8 mouse cellular contexts compared by ENCODE assay signal in the genomic region with DNA sequence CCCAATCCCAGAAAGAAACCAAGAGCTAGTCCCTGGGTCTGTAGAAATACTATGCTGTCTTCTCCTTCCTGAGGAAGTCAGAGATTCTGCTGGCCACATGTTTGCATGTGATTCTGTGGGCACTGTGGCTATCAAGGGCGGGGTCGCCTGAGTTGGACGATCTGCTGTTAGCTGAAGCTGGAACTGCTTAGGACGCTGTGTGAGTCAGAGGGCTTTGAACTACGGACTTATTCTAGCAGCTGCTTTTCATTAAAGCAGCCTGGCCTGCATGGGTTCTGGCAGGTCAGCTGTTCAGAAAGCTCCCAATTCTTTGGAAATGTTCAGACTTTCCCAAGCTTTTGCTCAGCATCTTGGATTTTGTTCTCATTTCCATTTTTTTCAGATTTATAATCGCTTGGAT. TPM values are rescaled to one million over a fixed set of nuclear protein-coding genes. Genes with fewer than 3 reads are reported as not detected.
DNase-seq lines count a peak whose midpoint lies in the region; ATAC-seq and TF ChIP-seq lines count a peak whose summit lies in the region.

No protein-coding gene starts in this region.

- H3K27ac ChIP-seq in stomach, postnatal 0 days (replicated peaks) = no peak overlapping the region; the same call in 1 of the 2 replicates
- no peak overlapping the region for H3K27ac ChIP-seq in midbrain, embryonic 15.5 days

- no peaks in the 10 kb centered on the region for H3K36me3 ChIP-seq in stomach, postnatal 0 days (ENCODE audit: control insufficient read depth, insufficient read depth, low read length)
- H3K36me3 ChIP-seq in midbrain, embryonic 15.5 days (replicated peaks) = no peaks in the 10 kb centered on the region

- H3K4me2 ChIP-seq in stomach, postnatal 0 days (replicated peaks; ENCODE audit: low read depth) = no peak overlapping the region
- H3K4me2 ChIP-seq in midbrain, embryonic 15.5 days = no peak overlapping the region

- WGBS in stomach, postnatal 0 days = 39% methylated on average over 6 of the region's 6 CpGs
- WGBS in midbrain, embryonic 15.5 days = 81% methylated on average over 6 of the region's 6 CpGs

- H3K4me3 ChIP-seq in stomach, postnatal 0 days (ENCODE audit: low read depth, low read length) = no peak overlapping the region
- H3K4me3 ChIP-seq in midbrain, embryonic 15.5 days = no peak overlapping the region

- TF ChIP-seq EP300 in stomach, postnatal 0 days (optimal IDR thresholded peaks at IDR 0.05) = no peak

- no peaks in the 10 kb centered on the region for H3K9me3 ChIP-seq in stomach, postnatal 0 days (ENCODE audit: control insufficient read depth, low read length)
- no peaks in the 10 kb centered on the region for H3K9me3 ChIP-seq in midbrain, embryonic 15.5 days

- DNase-seq in testis, postnatal 14 days (ENCODE audit: low spot score) = peak; percentile 20
- DNase-seq in testis, postnatal 10 days (ENCODE audit: low spot score) = no peak
- peak; percentile 38 to 61 for DNase-seq in gastrocnemius, postnatal 36 days
- DNase-seq in kidney, postnatal 36 days = peak; percentile 8 to 14
- DNase-seq in stomach, postnatal 0 days (ENCODE audit: low spot score) = peak; percentile 36
- DNase-seq in left cerebral cortex, postnatal 36 days (ENCODE audit: low spot score in 2 of 2) = no peak

- intact Hi-C loops in gastrocnemius, postnatal 36 days (cut with DNase I) = no loop called here
- intact Hi-C loops in left cerebral cortex, postnatal 36 days (cut with DNase I) = no loop called here

- TF ChIP-seq CTCF in stomach, postnatal 0 days (IDR thresholded peaks at IDR 0.05; ENCODE audit: low read depth) = no peak

- no peaks in the 10 kb centered on the region for H3K4me1 ChIP-seq in stomach, postnatal 0 days (replicated peaks; ENCODE audit: control insufficient read depth, insufficient read depth)
- H3K4me1 ChIP-seq in midbrain, embryonic 15.5 days = no peaks in the 10 kb centered on the region

- H3K27me3 ChIP-seq in stomach, postnatal 0 days (ENCODE audit: control insufficient read depth, insufficient read depth, low read length) = no peaks in the 10 kb centered on the region
- H3K27me3 ChIP-seq in midbrain, embryonic 15.5 days (replicated peaks) = no peaks in the 10 kb centered on the region

- ATAC-seq in stomach, postnatal 0 days (ENCODE audit: low FRiP score, low TSS enrichment) = peak; percentile 77; the same call in 1 of the 2 replicates
- ATAC-seq in midbrain, embryonic 15.5 days (replicated peaks) = no peak
- no peak for ATAC-seq in frontal cortex, adult (ENCODE audit: low TSS enrichment)

- H3K9ac ChIP-seq in stomach, postnatal 0 days (ENCODE audit: low read length) = no peak overlapping the region
- no peak overlapping the region for H3K9ac ChIP-seq in midbrain, embryonic 15.5 days

RNA-seq across cellular contexts. Expression of a gene that starts 51.9 kb away (rescaled TPM):
- 1 to 10 TPM; 7.6 to 8.4 TPM for total RNA-seq in gastrocnemius, postnatal 36 days (2021)
- 7.9 and 8.6 TPM in 2 replicates for polyA plus RNA-seq in stomach, postnatal 0 days (2015; fragmentation: Nextera tagmentation; extraction: Ambion mirVana)
- 1.3 and 1.6 TPM in 2 replicates for polyA plus RNA-seq in midbrain, embryonic 15.5 days (2015; fragmentation: Nextera tagmentation; extraction: Ambion mirVana)
- 10 to 100 TPM in 1 of 2 experiments, 1 to 10 TPM in 1; 7.4 to 11.2 TPM for total RNA-seq in left cerebral cortex, postnatal 36 days (2021)

Comparison
In these comparisons a context has a peak if more than half of its experiments do, and no peak if none do; other contexts are left out.
1. DNase-seq: peak in testis, postnatal 14 days (single experiment), gastrocnemius, postnatal 36 days (2 of 2), kidney, postnatal 36 days (2 of 2) and stomach, postnatal 0 days (single experiment); none in testis, postnatal 10 days (single experiment) and left cerebral cortex, postnatal 36 days (0 of 2).